Mouse (Mus musculus) stomach, embryonic 16.5 days (tissue): Measurements from ENCODE around the gene Gm45713. TPM values are rescaled to one million over a fixed set of nuclear protein-coding genes. Genes with fewer than 3 reads are reported as not detected.
A peak's percentile ranks its signal among the peaks of the same experiment; 100 is the strongest.
"Not testable (repeated sequence)": the region's sequence is repeated elsewhere in the genome, so short reads cannot be mapped to it uniquely, and the experiment has no call there.

ENCODE experiments used
- ATAC-seq: fragments of 200-750 bp; cut with Nextera tagmentation; 2 replicates; pipeline ENCODE4 v1.8.0; 2017; ENCODE audit warnings: moderate number of reproducible peaks, moderate TSS enrichment; ENCODE audit not compliant: insufficient read depth, low FRiP score
- H3K27ac ChIP-seq: fragments of 300-500 bp; sonication (generic); 2 replicates; pipeline ENCODE4 v1.5.1; 2014; ENCODE audit warnings: low read length
- H3K27me3 ChIP-seq: fragments of 300-500 bp; sonication (generic); 2 replicates; pipeline ENCODE4 v1.6.1; 2014; ENCODE audit warnings: low read length, control low read depth, mixed read lengths; ENCODE audit not compliant: control insufficient read depth, insufficient read depth
- H3K36me3 ChIP-seq: fragments of 300-500 bp; sonication (generic); 2 replicates; pipeline ENCODE4 v1.6.1; 2014; ENCODE audit warnings: low read length; ENCODE audit not compliant: control insufficient read depth, insufficient read depth
- H3K4me1 ChIP-seq: fragments of 300-500 bp; sonication (generic); 2 replicates; pipeline ENCODE4 v1.6.1; 2014; ENCODE audit warnings: low read length, control low read depth, mixed read lengths; ENCODE audit not compliant: control insufficient read depth, insufficient read depth
- H3K4me2 ChIP-seq: fragments of 300-500 bp; sonication (generic); 2 replicates; pipeline ENCODE4 v1.6.1; 2014; ENCODE audit warnings: low read depth, low read length, mixed read lengths
- H3K4me3 ChIP-seq: fragments of 300-500 bp; sonication (generic); replicated peaks from 2 replicates; pipeline ENCODE4 v1.5.1; 2014; ENCODE audit warnings: mild to moderate bottlenecking, low read length
- H3K9ac ChIP-seq: fragments of 300-500 bp; sonication (generic); 2 replicates; pipeline ENCODE4 v1.6.1; 2014; ENCODE audit warnings: low read length
- H3K9me3 ChIP-seq: fragments of 300-500 bp; sonication (generic); replicated peaks from 2 replicates; pipeline ENCODE4 v1.6.1; 2016; ENCODE audit warnings: low read length, control low read depth; ENCODE audit not compliant: control insufficient read depth
- WGBS: fragments of 180-500 bp; shearing (Covaris S2); extraction: QIAGEN DNeasy Blood & Tissue Kit; methylation state at CpG from one replicate; pipeline ENCODE4 v1.1.7; 2014; 5-methylcytosine and 5-hydroxymethylcytosine counted together
- polyA plus RNA-seq: library from polyadenylated mRNA; unstranded; fragments of >200 nt; fragmentation: Nextera tagmentation; extraction: Ambion mirVana; gene quantifications from 2 replicates; pipeline ENCODE4 v1.2.1, GENCODE M21; 2015

The Gm45713 gene
- polyA plus RNA-seq, 1 experiment from 2014 or later = not detected

GRCm38 (mm10) chr7:45158991-45159390 lies 23.0 kb upstream of the Gm45713 start:
- peaks cover 9% of the 10 kb centered on the region for H3K4me1 ChIP-seq
- H3K27me3 ChIP-seq = peaks cover 14% of the 10 kb centered on the region
- H3K4me2 ChIP-seq = no peak overlapping the region
- no peaks in the 10 kb centered on the region for H3K36me3 ChIP-seq
- H3K4me3 ChIP-seq = no peak overlapping the region
- H3K27ac ChIP-seq = no peak overlapping the region
- H3K9me3 ChIP-seq = no peaks in the 10 kb centered on the region
- WGBS = 92% methylated on average over 6 of the region's 6 CpGs
- no peak overlapping the region for H3K9ac ChIP-seq
- no peak for ATAC-seq

DNA sequence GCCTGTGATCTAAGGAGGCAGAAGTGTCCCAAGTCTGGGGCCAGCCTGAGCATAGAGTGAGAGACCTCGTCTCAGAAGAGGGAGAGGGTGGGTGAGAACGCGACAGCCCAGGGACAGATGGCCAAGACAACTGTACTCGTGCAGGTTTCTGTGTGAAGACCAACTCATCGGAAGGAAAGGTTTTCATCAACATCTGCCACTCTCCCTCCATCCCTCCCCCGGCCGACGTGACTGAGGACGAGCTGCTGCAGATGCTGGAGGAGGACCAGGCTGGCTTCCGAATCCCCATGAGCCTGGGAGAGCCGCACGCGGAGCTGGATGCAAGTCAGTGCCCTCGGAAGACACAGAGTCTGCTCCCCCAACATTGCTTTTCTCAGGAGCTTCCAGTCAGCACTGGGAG lies 21.4 kb upstream of the Gm45713 start:
- Histone ChIP-seq H3K27me3 (peaks cover under 1% of the 10 kb centered on the region; the same call in 1 of the 2 replicates), H3K4me2 (no peak overlapping the region), H3K4me1 (peaks cover 15% of the 10 kb centered on the region), H3K4me3 (no peak overlapping the region), H3K9ac (no peak overlapping the region), H3K36me3 (no peaks in the 10 kb centered on the region), H3K27ac (no peak overlapping the region), H3K9me3 (no peaks in the 10 kb centered on the region)
- WGBS = 81% methylated on average over 14 of the region's 14 CpGs
- no peak for ATAC-seq

DNA sequence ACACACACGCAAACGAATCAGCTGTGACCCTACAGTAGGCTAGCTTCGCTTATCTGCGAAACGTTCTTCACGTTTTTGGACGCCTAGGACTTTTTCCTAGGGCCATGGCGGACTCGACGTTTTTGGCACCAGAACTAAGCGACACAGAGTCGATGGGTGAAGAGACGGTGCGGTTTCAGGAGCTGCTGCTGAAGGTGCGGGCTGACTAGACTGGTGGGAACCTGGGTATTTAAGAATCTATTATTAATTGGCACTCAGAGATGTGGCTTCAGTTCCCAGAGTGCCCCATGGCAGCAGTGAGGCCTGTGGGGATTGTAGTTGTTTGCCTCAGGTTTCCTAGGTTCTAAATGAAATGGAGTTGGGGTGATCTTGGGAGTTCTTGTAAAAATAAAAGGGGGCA lies 20.2 kb upstream of the Gm45713 start:
- Histone ChIP-seq H3K27me3 (no peaks in the 10 kb centered on the region), H3K9ac (peak overlapping the region; percentile 5; the same call in 1 of the 2 replicates), H3K4me2 (no peak overlapping the region), H3K27ac (no peak overlapping the region), H3K4me3 (no peak overlapping the region), H3K4me1 (peaks cover 18% of the 10 kb centered on the region), H3K36me3 (no peaks in the 10 kb centered on the region), H3K9me3 (no peaks in the 10 kb centered on the region)
- ATAC-seq = no peak
- 92% methylated on average over 15 of the region's 15 CpGs for WGBS

- H3K4me3 ChIP-seq = no peak overlapping the region
- H3K27me3 ChIP-seq = no peaks in the 10 kb centered on the region
- H3K4me2 ChIP-seq = no peak overlapping the region
- 80% methylated on average over 9 of the region's 9 CpGs for WGBS
- no peaks in the 10 kb centered on the region for H3K36me3 ChIP-seq
- peak overlapping the region; percentile 55 for H3K27ac ChIP-seq
- no peak for ATAC-seq
- H3K9ac ChIP-seq = no peak overlapping the region
- peaks cover 23% of the 10 kb centered on the region for H3K4me1 ChIP-seq
- H3K9me3 ChIP-seq = no peaks in the 10 kb centered on the region
Measured at GRCm38 (mm10) chr7:45155590-45155989, 19.6 kb upstream of the Gm45713 start.

DNA sequence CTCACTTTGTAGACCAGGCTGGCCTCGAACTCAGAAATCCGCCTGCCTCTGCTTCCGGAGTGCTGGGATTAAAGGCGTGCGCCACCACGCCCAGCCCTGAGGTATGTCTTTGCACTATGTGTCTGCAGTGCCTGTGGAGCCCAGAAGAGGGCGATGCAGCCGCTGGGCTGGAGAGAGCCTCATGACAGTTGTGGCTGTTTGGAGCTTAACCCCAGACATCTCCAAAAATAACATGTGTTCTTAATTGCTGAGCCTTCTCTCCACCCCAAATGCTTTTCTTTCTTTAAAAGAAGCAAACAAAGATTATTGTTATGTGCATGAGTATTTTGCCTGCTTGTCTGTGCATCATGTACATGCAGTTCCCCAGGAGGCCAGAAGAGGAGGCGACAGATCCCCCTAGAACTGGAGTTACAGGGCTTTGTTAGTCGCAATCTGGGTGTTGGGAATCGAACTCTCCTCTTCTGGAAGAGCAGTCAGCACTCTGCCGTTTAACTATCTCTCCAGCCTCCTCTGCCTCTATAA lies 19.0 kb upstream of the Gm45713 start:
- Histone ChIP-seq H3K36me3 (no peaks in the 10 kb centered on the region), H3K9me3 (no peaks in the 10 kb centered on the region), H3K4me3 (peak overlapping the region; percentile 80), H3K27ac (peak overlapping the region; percentile 55), H3K27me3 (no peaks in the 10 kb centered on the region), H3K4me1 (peaks cover 28% of the 10 kb centered on the region), H3K9ac (peak overlapping the region; percentile 92; the same call in 1 of the 2 replicates), H3K4me2 (peak overlapping the region; percentile 60)
- ATAC-seq = peak; percentile 1; the same call in 1 of the 2 replicates
- 73% methylated on average over 12 of the region's 12 CpGs for WGBS

DNA sequence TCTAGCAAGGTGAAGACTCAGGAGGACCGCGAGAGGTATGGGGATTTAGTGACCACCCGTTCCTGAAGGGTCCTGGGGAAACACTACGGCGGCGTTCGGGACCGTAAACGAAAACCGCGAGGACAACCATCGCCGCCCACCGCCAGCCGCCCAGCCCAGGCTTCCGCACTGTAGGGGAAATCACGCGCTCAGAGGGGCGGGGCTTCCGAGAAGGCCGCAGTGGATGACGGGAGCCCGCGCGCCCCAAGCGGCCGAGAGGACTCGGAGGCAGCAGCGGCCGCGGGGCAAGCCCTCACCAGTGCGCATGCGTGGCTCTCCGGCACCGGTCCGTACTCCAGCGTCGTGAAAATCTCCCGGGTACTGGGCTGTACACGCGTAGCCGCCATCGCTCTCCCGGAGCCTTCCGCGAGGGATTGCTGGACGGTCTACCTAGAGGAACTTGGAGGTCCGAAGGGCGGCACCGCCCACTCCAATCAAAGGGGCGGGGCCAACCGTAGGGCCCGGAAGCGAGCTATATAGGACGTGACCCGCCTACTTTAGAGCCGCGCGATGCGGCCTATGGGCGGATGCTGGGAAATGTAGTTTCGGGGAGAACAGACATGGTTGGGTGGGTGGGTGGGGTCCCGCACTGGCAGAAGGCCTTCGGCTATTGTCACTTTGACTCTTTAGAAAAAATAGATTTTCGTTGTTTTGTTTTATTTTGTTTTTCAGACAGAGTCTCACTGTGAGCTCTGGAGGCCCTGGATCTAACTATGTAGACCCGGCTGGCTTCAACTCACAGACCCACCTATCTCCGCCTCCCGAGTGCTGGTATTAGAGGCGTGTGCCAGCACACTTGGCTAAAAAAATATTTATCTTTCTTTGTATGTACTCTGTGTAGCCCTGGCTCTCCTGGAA lies 18.3 kb upstream of the Gm45713 start, which contains the start of the genes Pih1d1 and Aldh16a1:
TSS of gene Pih1d1 (plus strand) at position 208 of the 897 bp plus-strand sequence.
TSS of gene Aldh16a1 (minus strand) at position 489 of the 897 bp plus-strand sequence.
- Histone ChIP-seq H3K9ac (peak within 1 kb of the TSS; percentile 92), H3K4me1 (peaks cover 33% of the 10 kb centered on the region), H3K4me2 (peak within 1 kb of the TSS; percentile 88), H3K4me3 (peak within 1 kb of the TSS; percentile 80), H3K27me3 (no peaks in the 10 kb centered on the region), H3K9me3 (no peaks in the 10 kb centered on the region), H3K36me3 (no peaks in the 10 kb centered on the region), H3K27ac (peak within 1 kb of the TSS; percentile 97)
- peak; percentile 95 for ATAC-seq
- 2% methylated on average over 66 of the region's 69 CpGs for WGBS

GRCm38 (mm10) chr7:45153586-45153985 lies 17.6 kb upstream of the Gm45713 start:
- no peak for ATAC-seq
- H3K9me3 ChIP-seq = no peaks in the 10 kb centered on the region
- H3K4me3 ChIP-seq = peak overlapping the region; percentile 80
- H3K9ac ChIP-seq = peak overlapping the region; percentile 92
- peak overlapping the region; percentile 97 for H3K27ac ChIP-seq
- H3K4me1 ChIP-seq = peaks cover 34% of the 10 kb centered on the region
- H3K4me2 ChIP-seq = peak overlapping the region; percentile 88
- no peaks in the 10 kb centered on the region for H3K36me3 ChIP-seq
- 2% methylated on average over 5 of the region's 5 CpGs for WGBS
- no peaks in the 10 kb centered on the region for H3K27me3 ChIP-seq

DNA sequence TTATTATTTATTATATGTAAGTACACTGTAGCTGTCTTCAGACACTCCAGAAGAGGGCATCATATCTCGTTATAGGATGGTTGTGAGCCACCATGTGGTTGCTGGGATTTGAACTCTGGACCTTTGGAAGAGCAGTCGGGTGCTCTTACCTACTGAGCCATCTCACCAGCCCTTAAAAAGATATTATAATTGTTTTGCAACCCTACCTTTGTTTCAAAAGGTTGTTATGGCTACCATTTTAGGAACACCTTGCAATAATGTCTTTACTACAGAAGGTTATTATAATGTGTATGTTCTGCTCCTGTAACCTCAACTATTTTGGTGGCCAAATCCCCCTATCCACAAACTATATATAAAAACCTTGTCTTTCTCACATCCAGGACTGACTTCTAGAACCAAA lies 17.0 kb upstream of the Gm45713 start:
- not testable (repeated sequence) for H3K4me3 ChIP-seq, H3K27ac ChIP-seq, ATAC-seq, H3K9me3 ChIP-seq, H3K36me3 ChIP-seq, H3K27me3 ChIP-seq
- Histone ChIP-seq H3K9ac (0 out of 2 replicates have a peak overlapping the region, but pooled peaks have one; percentile 92), H3K4me1 (peaks cover 34% of the 10 kb centered on the region), H3K4me2 (peak overlapping the region; percentile 88)
- WGBS = 83% methylated on average over 2 of the region's 2 CpGs

DNA sequence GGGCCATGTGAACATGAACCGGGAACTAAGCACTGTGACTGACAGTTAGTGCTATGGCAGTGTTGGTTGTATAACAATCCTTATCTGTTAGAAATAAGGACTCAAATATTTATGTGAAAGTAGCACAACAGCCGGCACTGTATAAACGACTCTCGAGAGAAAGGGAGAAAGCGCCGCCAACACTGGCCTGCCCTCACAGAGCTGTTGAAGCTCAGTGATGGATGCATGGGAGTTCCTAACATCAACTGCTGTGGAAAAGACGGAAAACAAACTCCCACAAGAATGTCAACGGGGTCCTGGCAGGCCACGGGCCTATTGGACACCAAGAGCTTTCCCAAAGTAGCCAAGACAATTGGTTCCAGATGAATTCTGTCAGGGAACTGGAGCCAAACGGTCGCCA lies 15.3 kb upstream of the Gm45713 start:
- Histone ChIP-seq H3K36me3 (no peaks in the 10 kb centered on the region), H3K4me1 (peaks cover 34% of the 10 kb centered on the region), H3K9me3 (no peaks in the 10 kb centered on the region), H3K9ac (no peak overlapping the region), H3K4me3 (no peak overlapping the region), H3K27me3 (no peaks in the 10 kb centered on the region), H3K27ac (peak overlapping the region; percentile 85), H3K4me2 (no peak overlapping the region)
- ATAC-seq = no peak
- WGBS = 22% methylated on average over 11 of the region's 11 CpGs
